Mouse (Mus musculus) embryonic facial prominence, embryonic 11.5 days (tissue): ENCODE measurements around the gene Strip1. TPM values are rescaled to one million over a fixed set of nuclear protein-coding genes. Genes with fewer than 3 reads are reported as not detected.
A peak's percentile ranks its signal among the peaks of the same experiment; 100 is the strongest.

Experiments
- ATAC-seq: fragments of 200-750 bp; cut with Nextera tagmentation; replicated peaks from 2 replicates; pipeline ENCODE4 v1.8.0; 2017; ENCODE audit warnings: low read depth; ENCODE audit not compliant: insufficient number of reproducible peaks, low FRiP score, low TSS enrichment
- DNase-seq: peaks from one replicate; pipeline ENCODE4 v3.0.0-alpha.2; 2015; ENCODE audit warnings: low spot score
- H3K27ac ChIP-seq: fragments of 300-500 bp; sonication (generic); replicated peaks from 2 replicates; pipeline ENCODE4 v1.5.1; 2014; ENCODE audit warnings: mild to moderate bottlenecking, low read depth, low read length, control low read depth
- H3K27me3 ChIP-seq: fragments of 300-500 bp; sonication (generic); 2 replicates; pipeline ENCODE4 v1.6.1; 2014; ENCODE audit warnings: mild to moderate bottlenecking, low read length, moderate library complexity, mixed read lengths; ENCODE audit not compliant: control insufficient read depth, insufficient read depth
- H3K36me3 ChIP-seq: fragments of 300-500 bp; sonication (generic); replicated peaks from 2 replicates; pipeline ENCODE4 v1.6.1; 2014; ENCODE audit warnings: low read depth, mild to moderate bottlenecking, low read length, moderate library complexity, mixed read lengths; ENCODE audit not compliant: control insufficient read depth, insufficient read depth
- H3K4me1 ChIP-seq: fragments of 300-500 bp; sonication (generic); 2 replicates; pipeline ENCODE4 v1.6.1; 2014; ENCODE audit warnings: low read length, mixed read lengths; ENCODE audit not compliant: control insufficient read depth, insufficient read depth
- H3K4me2 ChIP-seq: fragments of 300-500 bp; sonication (generic); 2 replicates; pipeline ENCODE4 v1.6.1; 2014; ENCODE audit warnings: low read depth, mild to moderate bottlenecking, control low read depth, low read length, moderate library complexity
- H3K4me3 ChIP-seq: fragments of 300-500 bp; sonication (generic); 2 replicates; pipeline ENCODE4 v1.5.1; 2014; ENCODE audit warnings: low read depth, low read length, control low read depth
- H3K9ac ChIP-seq: fragments of 300-500 bp; sonication (generic); replicated peaks from 2 replicates; pipeline ENCODE4 v1.6.1; 2014; ENCODE audit warnings: mild to moderate bottlenecking, control low read depth, low read length
- H3K9me3 ChIP-seq: fragments of 300-500 bp; sonication (generic); replicated peaks from 2 replicates; pipeline ENCODE4 v1.6.1; 2016; ENCODE audit warnings: mild to moderate bottlenecking, low read length, inconsistent platforms, mixed read lengths; ENCODE audit not compliant: control insufficient read depth
- WGBS: fragments of 180-500 bp; shearing (Covaris S2); extraction: QIAGEN DNeasy Blood & Tissue Kit; methylation state at CpG from one replicate; pipeline ENCODE4 v1.1.7; 2014; 5-methylcytosine and 5-hydroxymethylcytosine counted together
- polyA plus RNA-seq: library from polyadenylated mRNA; unstranded; fragments of >200 nt; fragmentation: Nextera tagmentation; extraction: Ambion mirVana; gene quantifications from 2 replicates; pipeline ENCODE4 v1.2.1, GENCODE M21; 2014

The Strip1 gene
- polyA plus RNA-seq, 1 experiment from 2014 or later: 75.0 TPM

DNA sequence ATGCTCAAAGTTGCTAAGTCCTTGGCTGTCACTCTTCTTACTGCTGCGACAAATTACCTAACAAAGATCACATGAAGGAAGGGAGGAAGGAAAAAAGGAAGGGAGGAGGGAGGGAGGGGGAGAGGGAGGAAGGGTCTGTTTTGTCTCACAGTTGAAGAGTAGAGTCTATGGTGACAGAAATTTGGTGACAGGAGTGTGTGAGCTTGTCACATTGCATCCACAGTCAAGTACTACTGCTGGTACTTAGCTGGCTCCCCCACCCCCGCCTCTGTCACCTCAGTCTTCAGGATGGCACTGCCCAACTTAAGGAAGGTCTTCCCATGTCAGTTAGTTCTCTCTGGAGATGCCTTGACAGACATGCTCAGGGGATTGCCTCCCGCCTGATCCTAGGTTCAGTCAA, 4.7 kb upstream of the Strip1 start:
- H3K27me3 ChIP-seq: no peaks in the 10 kb centered on the region
- no peaks in the 10 kb centered on the region for H3K36me3 ChIP-seq
- no peaks in the 10 kb centered on the region for H3K4me1 ChIP-seq
- no peaks in the 10 kb centered on the region for H3K9me3 ChIP-seq
- WGBS: 78% methylated on average over 3 of the region's 3 CpGs
- no peak overlapping the region for H3K4me2 ChIP-seq
- H3K9ac ChIP-seq: no peak overlapping the region
- H3K27ac ChIP-seq: no peak overlapping the region
- H3K4me3 ChIP-seq: no peak overlapping the region
- no peak for DNase-seq
- no peak for ATAC-seq

GRCm38 (mm10) chr3:107635836-107636235, 4.3 kb upstream of the Strip1 start:
- Histone ChIP-seq H3K9me3 (no peaks in the 10 kb centered on the region), H3K27ac (no peak overlapping the region), H3K27me3 (no peaks in the 10 kb centered on the region), H3K36me3 (no peaks in the 10 kb centered on the region), H3K9ac (no peak overlapping the region), H3K4me1 (no peaks in the 10 kb centered on the region), H3K4me2 (no peak overlapping the region), H3K4me3 (no peak overlapping the region)
- 49% methylated on average over 8 of the region's 8 CpGs for WGBS
- DNase-seq (no peak), ATAC-seq (no peak)

GRCm38 (mm10) chr3:107633906-107634305, 2.4 kb upstream of the Strip1 start:
- Histone ChIP-seq H3K4me2 (no peak overlapping the region), H3K36me3 (no peaks in the 10 kb centered on the region), H3K27ac (no peak overlapping the region), H3K4me3 (no peak overlapping the region), H3K9me3 (no peaks in the 10 kb centered on the region), H3K4me1 (no peaks in the 10 kb centered on the region), H3K9ac (no peak overlapping the region), H3K27me3 (no peaks in the 10 kb centered on the region)
- DNase-seq: no peak
- no peak for ATAC-seq
- 86% methylated on average over 9 of the region's 9 CpGs for WGBS

DNA sequence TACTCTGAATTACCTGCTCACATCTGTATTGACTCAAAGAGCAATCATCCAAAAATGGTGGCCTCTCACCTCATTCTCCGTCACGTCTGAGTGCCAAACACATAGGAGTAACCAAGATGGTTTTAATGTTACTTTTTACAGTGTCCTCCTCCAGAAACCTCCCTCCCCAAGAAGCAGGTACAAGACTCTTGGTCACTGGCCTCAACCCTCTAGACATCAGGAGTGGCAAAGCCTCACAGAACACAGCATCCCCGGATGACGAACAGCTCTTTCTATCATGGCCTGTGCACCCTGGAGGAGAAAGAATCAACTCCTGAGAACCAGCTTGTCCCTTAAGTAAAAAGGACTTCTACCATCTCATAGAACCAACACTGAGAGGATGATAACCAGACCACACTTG, 1.3 kb upstream of the Strip1 start:
- Histone ChIP-seq H3K36me3 (no peaks in the 10 kb centered on the region; the same call in 1 of the 2 replicates), H3K4me2 (no peak overlapping the region), H3K4me3 (no peak overlapping the region), H3K9me3 (no peaks in the 10 kb centered on the region), H3K4me1 (no peaks in the 10 kb centered on the region), H3K27me3 (no peaks in the 10 kb centered on the region), H3K27ac (no peak overlapping the region), H3K9ac (no peak overlapping the region)
- no peak for DNase-seq
- ATAC-seq: no peak
- 93% methylated on average over 4 of the region's 4 CpGs for WGBS

GRCm38 (mm10) chr3:107630682-107631522, 592 bp downstream of the Strip1 start, which contains the start of gene Gm10961:
Gene Gm10961 (plus strand): TSS chr3:107631322.
- H3K4me3 ChIP-seq: peak within 1 kb of the TSS; percentile 99
- under 1% methylated on average over 45 of the region's 48 CpGs for WGBS
- no peaks in the 10 kb centered on the region for H3K4me1 ChIP-seq
- peak within 1 kb of the TSS; percentile 88 for H3K27ac ChIP-seq
- peak within 1 kb of the TSS; percentile 97 for H3K9ac ChIP-seq
- peak within 1 kb of the TSS; percentile 57 for H3K4me2 ChIP-seq
- H3K27me3 ChIP-seq: no peaks in the 10 kb centered on the region
- no peaks in the 10 kb centered on the region for H3K9me3 ChIP-seq
- H3K36me3 ChIP-seq: peaks cover 2% of the 10 kb centered on the region; the same call in 1 of the 2 replicates
- DNase-seq (peak; percentile 52), ATAC-seq (peak; percentile 61)

DNA sequence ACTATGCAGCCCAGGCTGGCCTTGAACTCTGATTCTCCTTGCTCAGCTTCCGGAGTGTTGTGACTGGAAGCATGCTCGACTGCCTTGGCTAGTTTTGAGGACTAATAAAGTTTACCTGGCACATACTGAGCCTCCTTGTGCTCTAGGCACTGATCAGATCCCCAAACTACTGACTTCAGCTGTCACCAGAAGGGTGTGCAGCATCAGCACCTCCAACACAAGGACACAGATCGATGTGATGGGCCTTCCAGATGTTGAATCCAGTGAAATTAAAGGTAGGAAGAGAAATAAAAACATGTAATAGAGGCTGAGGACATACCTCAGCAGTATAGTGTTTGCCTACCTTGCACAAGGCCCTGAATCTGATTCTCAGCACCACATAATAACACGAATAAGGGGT, 2.1 kb downstream of the Strip1 start:
- Histone ChIP-seq H3K9me3 (no peaks in the 10 kb centered on the region), H3K4me3 (no peak overlapping the region), H3K9ac (no peak overlapping the region), H3K36me3 (peaks cover 4% of the 10 kb centered on the region), H3K4me1 (no peaks in the 10 kb centered on the region), H3K27ac (no peak overlapping the region), H3K27me3 (no peaks in the 10 kb centered on the region), H3K4me2 (no peak overlapping the region)
- ATAC-seq (no peak), DNase-seq (no peak)
- 95% methylated on average over 4 of the region's 4 CpGs for WGBS

GRCm38 (mm10) chr3:107628551-107628950, 2.9 kb downstream of the Strip1 start:
- no peak overlapping the region for H3K9ac ChIP-seq
- no peak for DNase-seq
- 93% methylated on average over 2 of the region's 2 CpGs for WGBS
- H3K4me2 ChIP-seq: no peak overlapping the region
- peaks cover 7% of the 10 kb centered on the region for H3K36me3 ChIP-seq
- no peaks in the 10 kb centered on the region for H3K9me3 ChIP-seq
- H3K4me1 ChIP-seq: no peaks in the 10 kb centered on the region
- no peak for ATAC-seq
- H3K27me3 ChIP-seq: no peaks in the 10 kb centered on the region
- H3K27ac ChIP-seq: no peak overlapping the region
- no peak overlapping the region for H3K4me3 ChIP-seq

GRCm38 (mm10) chr3:107627641-107628040, 3.9 kb downstream of the Strip1 start:
- WGBS: 91% methylated on average over 7 of the region's 7 CpGs
- H3K4me1 ChIP-seq: no peaks in the 10 kb centered on the region
- no peak overlapping the region for H3K27ac ChIP-seq
- ATAC-seq (no peak), DNase-seq (no peak)
- H3K4me2 ChIP-seq: no peak overlapping the region
- no peaks in the 10 kb centered on the region for H3K9me3 ChIP-seq
- H3K27me3 ChIP-seq: no peaks in the 10 kb centered on the region
- no peak overlapping the region for H3K9ac ChIP-seq
- no peak overlapping the region for H3K4me3 ChIP-seq
- H3K36me3 ChIP-seq: peaks cover 7% of the 10 kb centered on the region
